Mouse (Mus musculus) mouse trophoblast stem cell (cell line): Measurements from ENCODE around the gene Skint9.
"Not testable (repeated sequence)": the region's sequence is repeated elsewhere in the genome, so short reads cannot be mapped to it uniquely, and the experiment has no call there.

ENCODE experiments used
- in situ Hi-C, 2 experiments: fragments of 300-500 bp; cut with MseI, MboI; formaldehyde crosslinking; loops; 2 replicates in 1 of 2; 3 replicates in 1 of 2; pipeline ENCODE4 v1.15.1; 2025

Skint9 gene

GRCm38 (mm10) chr4:112433885-112434284 is at the start of gene Skint9:
Gene Skint9 (minus strand): TSS chr4:112433985.
- in situ Hi-C loops: no loop called here

- in situ Hi-C loops: no loop called here
Observed at GRCm38 (mm10) chr4:112432685-112433084, 1.1 kb downstream of the Skint9 start.

- in situ Hi-C loops: no loop called here
Observed at GRCm38 (mm10) chr4:112432223-112432622, 1.6 kb downstream of the Skint9 start.

- in situ Hi-C loops: not testable (repeated sequence)
Observed at GRCm38 (mm10) chr4:112349111-112349510, 84.7 kb downstream of the Skint9 start.
